Mouse (Mus musculus) olfactory bulb, adult 2 months (tissue): Measurements from ENCODE around the gene Sptlc2. TPM values are rescaled to one million over a fixed set of nuclear protein-coding genes. Genes with fewer than 3 reads are reported as not detected.

Source experiments
- H3K27ac ChIP-seq: fragments of 200-500 bp; 2 replicates; pipeline ENCODE4 v1.5.1; 2012; ENCODE audit warnings: low read depth, low read length; ENCODE audit not compliant: insufficient read depth
- H3K4me1 ChIP-seq: fragments of 200-500 bp; 2 replicates; pipeline ENCODE4 v1.6.1; 2012; ENCODE audit warnings: low read length; ENCODE audit not compliant: control insufficient read depth, insufficient read depth
- H3K4me3 ChIP-seq: fragments of 200-500 bp; 2 replicates; pipeline ENCODE4 v1.5.1; 2012; ENCODE audit warnings: mild to moderate bottlenecking, low read depth, low read length, moderate library complexity; ENCODE audit not compliant: insufficient read depth
- CTCF ChIP-seq: fragments of 200-500 bp; IDR thresholded peaks from 2 replicates; pipeline ENCODE4 v1.5.1; 2012; ENCODE audit warnings: low read depth, mild to moderate bottlenecking, low read length, moderate library complexity; ENCODE audit not compliant: insufficient read depth
- POLR2A ChIP-seq: fragments of 200-500 bp; IDR thresholded peaks from 2 replicates; pipeline ENCODE4 v1.6.1; 2012; ENCODE audit warnings: mild to moderate bottlenecking, low read depth, low read length, moderate library complexity; ENCODE audit not compliant: insufficient read depth
- WGBS: fragments of 180-500 bp; shearing (Covaris S2); methylation state at CpG from one replicate; pipeline ENCODE4 v1.1.7; 2018; 5-methylcytosine and 5-hydroxymethylcytosine counted together
- polyA plus RNA-seq: library from polyadenylated mRNA; stranded (reverse); fragments of >200 nt; gene quantifications from 2 replicates; pipeline ENCODE4 v1.2.4, GENCODE M21; 2012; ENCODE audit warnings: low replicate concordance; ENCODE audit not compliant: missing spikeins, insufficient read depth, insufficient read length

Sptlc2 gene
- polyA plus RNA-seq, 1 experiment, result not detected

GRCm38 (mm10) chr12:87260562-87260961 is 127.6 kb downstream of the Sptlc2 start:
- H3K4me3 ChIP-seq, result no peak overlapping the region
- 94% methylated on average over 8 of the region's 8 CpGs for WGBS
- no peak overlapping the region for H3K27ac ChIP-seq
- no peak for TF ChIP-seq POLR2A
- no peak for TF ChIP-seq CTCF
- H3K4me1 ChIP-seq, result no peaks in the 10 kb centered on the region

GRCm38 (mm10) chr12:87256629-87257028 is 131.5 kb downstream of the Sptlc2 start:
- Histone ChIP-seq H3K4me3 (no peak overlapping the region), H3K4me1 (no peaks in the 10 kb centered on the region), H3K27ac (no peak overlapping the region)
- no peak for TF ChIP-seq POLR2A
- no peak for TF ChIP-seq CTCF
- WGBS, result 96% methylated on average over 5 of the region's 5 CpGs

Other genes with a start within 250 kb of the Sptlc2 start
- not detected in 2 replicates for gene Gstz1, start 241.2 kb downstream of the Sptlc2 start, polyA plus RNA-seq
- not detected in 2 replicates for gene Pomt2, start 240.4 kb downstream of the Sptlc2 start, polyA plus RNA-seq
- not detected in 2 replicates for gene Samd15, start 188.6 kb downstream of the Sptlc2 start, polyA plus RNA-seq
- gene Tmed8, start 187.9 kb downstream of the Sptlc2 start, polyA plus RNA-seq, result not detected in 2 replicates
- gene Noxred1, start 149.6 kb downstream of the Sptlc2 start, polyA plus RNA-seq, result not detected in 2 replicates
- not detected in 2 replicates for gene Vipas39, start 122.1 kb downstream of the Sptlc2 start, polyA plus RNA-seq
- gene Ahsa1, start 121.9 kb downstream of the Sptlc2 start, polyA plus RNA-seq, result not detected in 2 replicates
- not detected in 2 replicates for gene Ism2, start 88.7 kb downstream of the Sptlc2 start, polyA plus RNA-seq
- gene Slirp, start 55.5 kb upstream of the Sptlc2 start, polyA plus RNA-seq, result not detected in 2 replicates
- not detected in 2 replicates for gene Alkbh1, start 55.7 kb upstream of the Sptlc2 start, polyA plus RNA-seq
- 137 TPM in 1 of 2 replicates, not detected in the other for gene Snw1, start 83.9 kb upstream of the Sptlc2 start, polyA plus RNA-seq
- gene Gm5788, start 106.4 kb upstream of the Sptlc2 start, polyA plus RNA-seq, result not detected in 2 replicates
- gene Gm8300, start 126.0 kb upstream of the Sptlc2 start, polyA plus RNA-seq, result not detected in 2 replicates
- not detected in 2 replicates for gene Oog1, start 214.3 kb upstream of the Sptlc2 start, polyA plus RNA-seq
- not detected in 2 replicates for gene Gm4027, start 230.5 kb upstream of the Sptlc2 start, polyA plus RNA-seq